ENCODE assay signal across 15 mouse cellular contexts in genomic region chr13:83066115-83066753, GRCm38 (mm10).
DNase-seq lines count a peak whose midpoint lies in the region; ATAC-seq and TF ChIP-seq lines count a peak whose summit lies in the region.
"Had no signal": no experiment of that assay in that cellular context is flagged by ENCODE, and none has a peak within 500 bp of the region (broad histone marks: within the 10 kb centered on the region; RNA-seq: fewer than 3 reads in every experiment).

No protein-coding gene starts in this region.

- DNase-seq in heart, adult 18-20 months: peak; percentile 18 to 41
- no peak for DNase-seq in heart, postnatal 4 days
- DNase-seq in liver, adult 2 months (ENCODE audit: extremely low read depth, low read depth, low spot score): peak; percentile 14
- DNase-seq in liver, embryonic 11.5 days (ENCODE audit: low spot score): no peak
- peak; percentile 36 to 44 for DNase-seq in spleen, adult 18-20 months
- DNase-seq in forebrain, embryonic 11.5 days (ENCODE audit: low spot score): no peak
- no peak for DNase-seq in stomach, postnatal 0 days (ENCODE audit: low spot score)
- DNase-seq: cerebellum, adult 9-11 months; layer of hippocampus, adult 9-11 months; midbrain, embryonic 14.5 days; right cerebral cortex, postnatal 25 days had no signal

- no peaks in the 10 kb centered on the region for H3K27me3 ChIP-seq in liver, adult 2 months (ENCODE audit: control insufficient read depth, insufficient read depth, low read length)
- no peaks in the 10 kb centered on the region for H3K27me3 ChIP-seq in liver, embryonic 11.5 days (replicated peaks; ENCODE audit: control insufficient read depth, insufficient read depth, low read length)
- no peaks in the 10 kb centered on the region for H3K27me3 ChIP-seq in forebrain, embryonic 11.5 days (ENCODE audit: control insufficient read depth, insufficient read depth, low read length)
- H3K27me3 ChIP-seq in stomach, postnatal 0 days (ENCODE audit: control insufficient read depth, insufficient read depth, low read length): no peaks in the 10 kb centered on the region
- H3K27me3 ChIP-seq: intestine, embryonic 15.5 days; limb, embryonic 15.5 days; neural tube, embryonic 15.5 days had no signal

- no peak for TF ChIP-seq CTCF in liver, adult 2 months (IDR thresholded peaks at IDR 0.05; ENCODE audit: low read depth, low read length)
- TF ChIP-seq CTCF in cortical plate, adult 2 months (IDR thresholded peaks at IDR 0.05; ENCODE audit: extremely low read depth, insufficient read depth, low read length): no peak
- no peak for TF ChIP-seq CTCF in stomach, postnatal 0 days (IDR thresholded peaks at IDR 0.05; ENCODE audit: low read depth)

- no peak for ATAC-seq in liver, embryonic 11.5 days (replicated peaks; ENCODE audit: low FRiP score)
- no peak for ATAC-seq in forebrain, embryonic 11.5 days (replicated peaks; ENCODE audit: low FRiP score)
- no peak for ATAC-seq in stomach, postnatal 0 days (ENCODE audit: low FRiP score, low TSS enrichment)
- ATAC-seq: intestine, embryonic 15.5 days had no signal

- 61% methylated on average over 8 of the region's 8 CpGs for WGBS in liver, adult 2 months
- 58% methylated on average over 8 of the region's 8 CpGs for WGBS in liver, embryonic 11.5 days
- 76% methylated on average over 8 of the region's 8 CpGs for WGBS in forebrain, embryonic 11.5 days
- WGBS in stomach, postnatal 0 days: 41% methylated on average over 8 of the region's 8 CpGs

- H3K4me2 ChIP-seq in liver, embryonic 11.5 days: no peak overlapping the region
- no peak overlapping the region for H3K4me2 ChIP-seq in forebrain, embryonic 11.5 days (ENCODE audit: low read depth, low read length, severe bottlenecking)
- no peak overlapping the region for H3K4me2 ChIP-seq in stomach, postnatal 0 days (replicated peaks; ENCODE audit: low read depth)
- H3K4me2 ChIP-seq: intestine, embryonic 15.5 days; limb, embryonic 15.5 days; neural tube, embryonic 15.5 days had no signal

- H3K4me1 ChIP-seq in liver, adult 2 months (ENCODE audit: control insufficient read depth, insufficient read depth, low read length): no peaks in the 10 kb centered on the region
- no peaks in the 10 kb centered on the region for H3K4me1 ChIP-seq in liver, embryonic 11.5 days (replicated peaks; ENCODE audit: control insufficient read depth, insufficient read depth, low read length)
- peaks cover 3% of the 10 kb centered on the region; the same call in 1 of the 2 replicates for H3K4me1 ChIP-seq in cortical plate, adult 2 months (ENCODE audit: control insufficient read depth, insufficient read depth, low read length)
- H3K4me1 ChIP-seq in forebrain, embryonic 11.5 days (replicated peaks; ENCODE audit: control insufficient read depth, insufficient read depth, low read length): no peaks in the 10 kb centered on the region
- H3K4me1 ChIP-seq in stomach, postnatal 0 days (replicated peaks; ENCODE audit: control insufficient read depth, insufficient read depth): no peaks in the 10 kb centered on the region
- H3K4me1 ChIP-seq: intestine, embryonic 15.5 days; limb, embryonic 15.5 days; neural tube, embryonic 15.5 days had no signal

- H3K36me3 ChIP-seq in liver, adult 2 months (ENCODE audit: control insufficient read depth, insufficient read depth, low read length): no peaks in the 10 kb centered on the region
- no peaks in the 10 kb centered on the region for H3K36me3 ChIP-seq in liver, embryonic 11.5 days (ENCODE audit: control insufficient read depth, insufficient read depth, low read length)
- H3K36me3 ChIP-seq in forebrain, embryonic 11.5 days (ENCODE audit: control insufficient read depth, insufficient read depth, low read length): no peaks in the 10 kb centered on the region
- H3K36me3 ChIP-seq in stomach, postnatal 0 days (ENCODE audit: control insufficient read depth, insufficient read depth, low read length): no peaks in the 10 kb centered on the region
- H3K36me3 ChIP-seq: intestine, embryonic 15.5 days; limb, embryonic 15.5 days; neural tube, embryonic 15.5 days had no signal

- no peak overlapping the region for H3K27ac ChIP-seq in liver, adult 2 months (replicated peaks; ENCODE audit: insufficient read depth, low read depth, low read length)
- H3K27ac ChIP-seq in liver, embryonic 11.5 days (ENCODE audit: low read depth, low read length): no peak overlapping the region
- peak overlapping the region; percentile 81 for H3K27ac ChIP-seq in cortical plate, adult 2 months (ENCODE audit: insufficient read depth, low read length)
- H3K27ac ChIP-seq in forebrain, embryonic 11.5 days (ENCODE audit: low read depth, low read length): no peak overlapping the region
- no peak overlapping the region for H3K27ac ChIP-seq in stomach, postnatal 0 days (replicated peaks)
- H3K27ac ChIP-seq: intestine, embryonic 15.5 days; limb, embryonic 15.5 days; neural tube, embryonic 15.5 days had no signal

- TF ChIP-seq POLR2A in liver, adult 2 months (IDR thresholded peaks at IDR 0.05; ENCODE audit: extremely low read depth, insufficient read depth, low read length): no peak
- TF ChIP-seq POLR2A in cortical plate, adult 2 months (IDR thresholded peaks at IDR 0.05; ENCODE audit: extremely low read depth, insufficient read depth, low read length): no peak

- no peak for TF ChIP-seq EP300 in stomach, postnatal 0 days (optimal IDR thresholded peaks at IDR 0.05)

- no peaks in the 10 kb centered on the region for H3K9me3 ChIP-seq in liver, embryonic 11.5 days (ENCODE audit: control insufficient read depth, low read length)
- no peaks in the 10 kb centered on the region for H3K9me3 ChIP-seq in forebrain, embryonic 11.5 days (ENCODE audit: control insufficient read depth, low read length)
- H3K9me3 ChIP-seq in stomach, postnatal 0 days (ENCODE audit: control insufficient read depth, low read length): no peaks in the 10 kb centered on the region
- H3K9me3 ChIP-seq: intestine, embryonic 15.5 days; limb, embryonic 15.5 days; neural tube, embryonic 15.5 days had no signal

- H3K9ac ChIP-seq in liver, adult 2 months (ENCODE audit: low read depth, low read length): no peak overlapping the region
- H3K9ac ChIP-seq in liver, embryonic 11.5 days (ENCODE audit: low read depth, low read length): no peak overlapping the region
- H3K9ac ChIP-seq in forebrain, embryonic 11.5 days (ENCODE audit: low read length): no peak overlapping the region
- no peak overlapping the region for H3K9ac ChIP-seq in stomach, postnatal 0 days (ENCODE audit: low read length)
- H3K9ac ChIP-seq: intestine, embryonic 15.5 days; limb, embryonic 15.5 days; neural tube, embryonic 15.5 days had no signal

- no peak overlapping the region for H3K4me3 ChIP-seq in liver, adult 2 months (ENCODE audit: insufficient read depth, low read depth, low read length)
- no peak overlapping the region for H3K4me3 ChIP-seq in liver, embryonic 11.5 days (ENCODE audit: low read depth, low read length)
- H3K4me3 ChIP-seq in cortical plate, adult 2 months (ENCODE audit: insufficient read depth, low read length): no peak overlapping the region
- no peak overlapping the region for H3K4me3 ChIP-seq in forebrain, embryonic 11.5 days (ENCODE audit: low read depth, low read length)
- no peak overlapping the region for H3K4me3 ChIP-seq in stomach, postnatal 0 days (ENCODE audit: low read depth, low read length)
- H3K4me3 ChIP-seq: intestine, embryonic 15.5 days; limb, embryonic 15.5 days; neural tube, embryonic 15.5 days had no signal

- H3K79me2 ChIP-seq in liver, adult 2 months (ENCODE audit: control insufficient read depth, insufficient read depth, low read length): no peaks in the 10 kb centered on the region

Comparison
In these comparisons a context has a peak if more than half of its experiments do, and no peak if none do; other contexts are left out.
1. DNase-seq: peak in heart, adult 18-20 months (2 of 2), liver, adult 2 months (single experiment) and spleen, adult 18-20 months (2 of 2); none in heart, postnatal 4 days (single experiment), liver, embryonic 11.5 days (single experiment), forebrain, embryonic 11.5 days (single experiment) and stomach, postnatal 0 days (single experiment).